Mouse (Mus musculus) ES-E14 (cell line): Measurements from ENCODE around the gene Calca. TPM values are rescaled to one million over a fixed set of nuclear protein-coding genes. Genes with fewer than 3 reads are reported as not detected.

Source experiments
- DNase-seq: peaks from one replicate; pipeline ENCODE4 v3.0.0-alpha.2; 2013; ENCODE audit warnings: low read depth, low spot score
- H3K27ac ChIP-seq: 2 replicates; pipeline ENCODE4 v1.5.1; 2012; ENCODE audit warnings: low read depth, mild to moderate bottlenecking, low read length, moderate library complexity, mixed read lengths; ENCODE audit not compliant: poor library complexity, insufficient read depth, severe bottlenecking
- H3K36me3 ChIP-seq: 2 replicates; pipeline ENCODE4 v1.6.1; 2012; ENCODE audit warnings: mild to moderate bottlenecking, low read length, moderate library complexity, mixed read lengths; ENCODE audit not compliant: control insufficient read depth, poor library complexity, insufficient read depth, severe bottlenecking
- H3K4me1 ChIP-seq, 2 experiments: fragments of 150-350 bp in 1 of 2; sonication (generic) in 1 of 2; 2 replicates each; pipeline ENCODE4 v1.6.1; 2012; ENCODE audit warnings: low read length in 2 of 2, mild to moderate bottlenecking in 1 of 2, mixed read lengths in 1 of 2; ENCODE audit not compliant: control insufficient read depth in 2 of 2, insufficient read depth in 2 of 2, poor library complexity in 1 of 2
- H3K4me3 ChIP-seq, 2 experiments: fragments of 150-350 bp in 1 of 2; sonication (generic) in 1 of 2; 2 replicates each; pipeline ENCODE4 v1.5.1; 2012; ENCODE audit warnings: low read length in 2 of 2, low read depth in 1 of 2, mild to moderate bottlenecking in 1 of 2, mixed read lengths in 1 of 2; ENCODE audit not compliant: insufficient read depth in 1 of 2, poor library complexity in 1 of 2, severe bottlenecking in 1 of 2
- H3K9ac ChIP-seq: 2 replicates; pipeline ENCODE4 v1.6.1; 2012; ENCODE audit warnings: low read depth, mild to moderate bottlenecking, low read length, mixed read lengths; ENCODE audit not compliant: poor library complexity, insufficient read depth, severe bottlenecking
- H3K9me3 ChIP-seq: fragments of 150-350 bp; sonication (generic); 2 replicates; pipeline ENCODE4 v1.6.1; 2012; ENCODE audit warnings: low read depth, mild to moderate bottlenecking, low read length; ENCODE audit not compliant: control insufficient read depth, insufficient read depth
- CHD2 ChIP-seq: IDR thresholded peaks from 2 replicates; pipeline ENCODE4 v1.6.1; 2014; ENCODE audit warnings: mild to moderate bottlenecking, low read depth, low read length, inconsistent platforms
- HCFC1 ChIP-seq: IDR thresholded peaks from 2 replicates; pipeline ENCODE4 v1.6.1; 2012; ENCODE audit warnings: low read length, inconsistent platforms, borderline replicate concordance; ENCODE audit not compliant: insufficient read depth
- MAFK ChIP-seq: IDR thresholded peaks from 2 replicates; pipeline ENCODE4 v1.6.1; 2014; ENCODE audit warnings: mild to moderate bottlenecking, low read depth, low read length, inconsistent platforms; ENCODE audit not compliant: insufficient read depth
- ZC3H11A ChIP-seq: IDR thresholded peaks from 2 replicates; pipeline ENCODE4 v1.6.1; 2012; ENCODE audit warnings: low read depth, mild to moderate bottlenecking, inconsistent platforms, low read length, borderline replicate concordance
- ZNF384 ChIP-seq: IDR thresholded peaks from 2 replicates; pipeline ENCODE4 v1.6.1; 2012; ENCODE audit warnings: low read depth, low read length, inconsistent platforms
- in situ Hi-C, 2 experiments: fragments of 600-800 bp; cut with MboI; formaldehyde crosslinking; loops; one replicate each; pipeline ENCODE4 v1.15.1; 2025; ENCODE audit warnings: low sequenced_read_pairs in 2 of 2, inconsistent platforms in 1 of 2; ENCODE audit not compliant: unreplicated experiment in 2 of 2
- total RNA-seq: library from RNA; depleted of rRNA; stranded (reverse); fragments of 300-350 nt; gene quantifications from 2 replicates; pipeline ENCODE4 v1.2.3, GENCODE M21; 2012; rRNA removed

Gene Calca
- total RNA-seq, 1 experiment = 30.6 TPM

DNA sequence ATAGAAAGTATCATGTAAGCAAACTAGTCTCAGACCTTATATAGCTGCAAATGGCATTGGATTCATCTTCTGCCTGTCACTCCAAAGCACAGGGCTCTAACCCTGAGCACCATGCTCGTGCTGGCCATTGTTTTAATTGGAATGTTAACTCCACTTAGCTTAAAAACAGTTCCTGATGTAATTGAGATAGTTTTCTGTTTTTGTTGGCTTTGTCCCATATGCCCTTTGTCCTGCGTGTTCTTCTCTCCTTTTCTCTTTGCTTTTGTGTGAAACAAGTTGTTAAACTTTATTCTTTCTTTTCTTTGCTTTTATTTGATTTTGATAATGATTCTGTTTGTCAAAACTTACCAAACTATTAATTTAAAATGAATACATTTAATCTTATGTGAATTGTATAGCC, 53.7 kb downstream of the Calca start:
- in situ Hi-C loops = loop anchor here in 1 of 2 experiments (10.0 kb wide), 1 partner anchor 232 kb away; no protein-coding TSS in a partner anchor
- Histone ChIP-seq H3K9me3 (no peaks in the 10 kb centered on the region), H3K4me3 (no peak overlapping the region), H3K9ac (no peak overlapping the region), H3K36me3 (no peaks in the 10 kb centered on the region), H3K27ac (no peak overlapping the region), H3K4me1 (no peaks in the 10 kb centered on the region)
- TF ChIP-seq HCFC1 (no peak), MAFK (no peak), ZC3H11A (no peak), ZNF384 (no peak), CHD2 (no peak)
- DNase-seq = no peak

Other genes with a start within 250 kb of the Calca start
- 5.9 and 9.5 TPM in 2 replicates for gene Pde3b, start 221.1 kb downstream of the Calca start, total RNA-seq
- 0.32 and 0.76 TPM in 2 replicates for gene Cyp2r1, start 73.4 kb downstream of the Calca start, total RNA-seq
- gene Calcb, start 82.3 kb upstream of the Calca start, total RNA-seq = 0.80 TPM in 1 of 2 replicates, not detected in the other
- gene Insc, start 107.3 kb upstream of the Calca start, total RNA-seq = 1.4 and 1.7 TPM in 2 replicates